Mouse (Mus musculus): ENCODE measurements around the gene Ces1h.

- TF ChIP-seq CTCF (IDR thresholded peaks at IDR 0.05) (no peak), POLR2A (IDR thresholded peaks at IDR 0.05; ENCODE audit: insufficient read depth, low read depth, low read length) (no peak), EP300 (IDR thresholded peaks at IDR 0.05; ENCODE audit: insufficient read depth, low read depth, low read length) (no peak)
These were observed 19.4 kb downstream of the Ces1h start for GRCm38 (mm10) chr8:93360113-93360512.
